Mouse (Mus musculus): ENCODE results near the gene Gm45015.

GRCm38 (mm10) chrX:73363291-73363690, 26.7 kb upstream of the Gm45015 start:
- TF ChIP-seq CTCF (conservative IDR thresholded peaks at IDR 0.05; ENCODE audit: low read length) (no peak), NANOG (IDR thresholded peaks at IDR 0.05; ENCODE audit: borderline replicate concordance, low read length) (no peak), POU5F1 (IDR thresholded peaks at IDR 0.05; ENCODE audit: borderline replicate concordance, low read length) (no peak)
